Mouse (Mus musculus): Measurements from ENCODE around the gene Pax6. TPM values are rescaled to one million over a fixed set of nuclear protein-coding genes. Genes with fewer than 3 reads are reported as not detected.

Pax6 gene
- total RNA-seq (2021) = not detected
- long read RNA-seq, experiment 1 = 0 reads
- long read RNA-seq, experiment 2 = 0 reads

- no peak for DNase-seq
These were observed at the start of gene Pax6 for GRCm38 (mm10) chr2:105668271-105669270. Gene Pax6 (plus strand): TSS chr2:105668900.

GRCm38 (mm10) chr2:105648933-105649332 is 19.8 kb upstream of the Pax6 start:
- no peak for DNase-seq

GRCm38 (mm10) chr2:105656456-105656855 is 12.2 kb upstream of the Pax6 start:
- DNase-seq = no peak

GRCm38 (mm10) chr2:105659350-105659749 is 9.3 kb upstream of the Pax6 start:
- DNase-seq = no peak

GRCm38 (mm10) chr2:105659926-105660873 is 8.5 kb upstream of the Pax6 start:
- no peak for DNase-seq

GRCm38 (mm10) chr2:105660874-105661622 is 7.7 kb upstream of the Pax6 start:
- no peak for DNase-seq

GRCm38 (mm10) chr2:105661623-105662066 is 7.1 kb upstream of the Pax6 start:
- no peak for DNase-seq

GRCm38 (mm10) chr2:105662121-105662520 is 6.6 kb upstream of the Pax6 start:
- no peak for DNase-seq

GRCm38 (mm10) chr2:105662606-105663005 is 6.1 kb upstream of the Pax6 start:
- no peak for DNase-seq

- no peak for DNase-seq
These were observed 5.6 kb upstream of the Pax6 start for GRCm38 (mm10) chr2:105663101-105663511.

- DNase-seq = no peak
These were observed 3.7 kb upstream of the Pax6 start for GRCm38 (mm10) chr2:105664996-105665395.

- DNase-seq = no peak
These were observed 3.0 kb upstream of the Pax6 start for GRCm38 (mm10) chr2:105665491-105666250.

GRCm38 (mm10) chr2:105666331-105666730 is 2.4 kb upstream of the Pax6 start:
- no peak for DNase-seq

- DNase-seq = no peak
These were observed 1.7 kb upstream of the Pax6 start for GRCm38 (mm10) chr2:105666763-105667625.

- DNase-seq = no peak
These were observed 1.1 kb upstream of the Pax6 start for GRCm38 (mm10) chr2:105667626-105667950.

GRCm38 (mm10) chr2:105669371-105669861 is 716 bp downstream of the Pax6 start:
- no peak for DNase-seq

- DNase-seq = no peak
These were observed 1.4 kb downstream of the Pax6 start for GRCm38 (mm10) chr2:105669881-105670730.

- no peak for DNase-seq
These were observed 2.0 kb downstream of the Pax6 start for GRCm38 (mm10) chr2:105670731-105671095.

All from gastrocnemius, postnatal 10 days (tissue).